Mouse (Mus musculus) liver, embryonic 14.5 days (tissue): ENCODE data around the gene Scyl1. TPM values are rescaled to one million over a fixed set of nuclear protein-coding genes. Genes with fewer than 3 reads are reported as not detected.

ENCODE experiments used
- ATAC-seq: fragments of 200-750 bp; cut with Nextera tagmentation; 2 replicates; pipeline ENCODE4 v1.8.0; 2017; ENCODE audit warnings: moderate number of reproducible peaks, mild to moderate bottlenecking, moderate library complexity; ENCODE audit not compliant: insufficient read depth
- DNase-seq, 3 experiments: peaks; one replicate each; pipeline ENCODE4 v3.0.0-alpha.2; 2012 to 2013; ENCODE audit warnings: low read depth in 3 of 3, low spot score in 3 of 3
- H3K27ac ChIP-seq: fragments of 300-500 bp; sonication (generic); 2 replicates; pipeline ENCODE4 v1.5.1; 2014; ENCODE audit warnings: moderate library complexity, mild to moderate bottlenecking, control low read depth, inconsistent platforms
- H3K27me3 ChIP-seq: fragments of 300-500 bp; sonication (generic); 2 replicates; pipeline ENCODE4 v1.6.1; 2014; ENCODE audit warnings: mild to moderate bottlenecking, low read length, moderate library complexity; ENCODE audit not compliant: control insufficient read depth, insufficient read depth
- H3K36me3 ChIP-seq: fragments of 300-500 bp; sonication (generic); replicated peaks from 2 replicates; pipeline ENCODE4 v1.6.1; 2014; ENCODE audit warnings: low read depth; ENCODE audit not compliant: control insufficient read depth, insufficient read depth
- H3K4me1 ChIP-seq, 2 experiments: fragments of 200-500 bp in 1 of 2; fragments of 300-500 bp in 1 of 2; sonication (generic) in 1 of 2; replicated peaks; 2 replicates each; pipeline ENCODE4 v1.6.1; 2012 to 2014; ENCODE audit warnings: antibody characterized with exemption in 1 of 2, inconsistent platforms in 1 of 2, low read length in 1 of 2; ENCODE audit not compliant: control insufficient read depth in 2 of 2, insufficient read depth in 2 of 2
- H3K4me2 ChIP-seq: fragments of 300-500 bp; sonication (generic); 2 replicates; pipeline ENCODE4 v1.6.1; 2014; ENCODE audit warnings: low read depth, mild to moderate bottlenecking, control low read depth, moderate library complexity
- H3K4me3 ChIP-seq, 2 experiments: fragments of 200-500 bp in 1 of 2; fragments of 300-500 bp in 1 of 2; sonication (generic) in 1 of 2; 2 replicates each; pipeline ENCODE4 v1.5.1; 2012 to 2014; ENCODE audit warnings: low read depth in 2 of 2, low read length in 2 of 2, mild to moderate bottlenecking in 2 of 2, control low read depth in 1 of 2, inconsistent platforms in 1 of 2, moderate library complexity in 1 of 2; ENCODE audit not compliant: insufficient read depth in 1 of 2
- H3K9ac ChIP-seq: fragments of 300-500 bp; sonication (generic); replicated peaks from 2 replicates; pipeline ENCODE4 v1.6.1; 2014; ENCODE audit warnings: mild to moderate bottlenecking, control low read depth, moderate library complexity
- H3K9me3 ChIP-seq: fragments of 300-500 bp; sonication (generic); 2 replicates; pipeline ENCODE4 v1.6.1; 2016; ENCODE audit warnings: low read length, mixed read lengths; ENCODE audit not compliant: control insufficient read depth
- CTCF ChIP-seq: IDR thresholded peaks from 2 replicates; pipeline ENCODE4 v1.5.1; 2016; ENCODE audit warnings: antibody characterized with exemption, low read depth, control low read depth
- EP300 ChIP-seq: IDR thresholded peaks from 2 replicates; pipeline ENCODE4 v1.6.1; 2016; ENCODE audit warnings: antibody characterized with exemption, low read depth
- WGBS: fragments of 180-500 bp; shearing (Covaris S2); extraction: QIAGEN DNeasy Blood & Tissue Kit; methylation state at CpG from one replicate; pipeline ENCODE4 v1.1.7; 2014; ENCODE audit not compliant: insufficient replicate concordance; 5-methylcytosine and 5-hydroxymethylcytosine counted together
- polyA plus RNA-seq, 2 experiments: library from polyadenylated mRNA; depleted of rRNA in 1 of 2; stranded (reverse) in 1 of 2; unstranded in 1 of 2; fragments of >200 nt; fragmentation: Nextera tagmentation in 1 of 2; extraction: Ambion mirVana in 1 of 2; gene quantifications; 2 replicates each; pipeline versions ENCODE4 v1.2.1 to v1.2.3; 2012 to 2014

Scyl1 gene
- polyA plus RNA-seq, 2 experiments, result 15.8 to 27.1 TPM

DNA sequence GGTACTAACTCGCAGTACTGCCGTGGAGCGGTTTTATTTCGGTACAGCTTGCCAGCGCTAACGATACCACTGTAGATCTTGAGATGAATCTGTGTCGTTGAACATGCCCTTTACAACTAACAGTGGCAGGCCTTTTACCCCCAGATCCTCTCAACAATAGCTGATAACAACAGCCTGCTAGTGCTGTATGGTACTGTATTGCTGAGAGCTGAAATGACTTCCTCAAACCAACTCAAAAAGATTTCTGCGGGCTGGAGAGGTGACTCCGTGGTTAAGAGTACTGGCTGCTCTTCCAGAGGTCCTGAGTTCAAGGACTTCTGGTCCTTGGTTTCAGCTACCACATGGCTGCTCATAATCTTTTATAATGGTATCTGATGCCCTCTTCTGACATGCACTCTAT is 36.9 kb downstream of the Scyl1 start:
- Histone ChIP-seq H3K27ac (no peak overlapping the region), H3K9me3 (no peaks in the 10 kb centered on the region), H3K27me3 (peaks cover 12% of the 10 kb centered on the region), H3K36me3 (no peaks in the 10 kb centered on the region; the same call in 1 of the 2 replicates), H3K4me1 (peaks cover 14 to 18% of the 10 kb centered on the region in 2 experiments), H3K4me3 (no peak overlapping the region), H3K9ac (no peak overlapping the region), H3K4me2 (no peak overlapping the region)
- DNase-seq (no peak), ATAC-seq (no peak)
- TF ChIP-seq CTCF (no peak), EP300 (no peak)
- WGBS, result 59% methylated on average over 9 of the region's 9 CpGs

GRCm38 (mm10) chr19:5731264-5731978 is 39.8 kb downstream of the Scyl1 start:
- no peak overlapping the region; the same call in 1 of the 2 replicates for H3K27ac ChIP-seq
- ATAC-seq, result peak; percentile 42
- peak overlapping the region; percentile 95 for H3K4me2 ChIP-seq
- H3K36me3 ChIP-seq, result no peaks in the 10 kb centered on the region; the same call in 1 of the 2 replicates
- peak overlapping the region; percentile 62 to 80 for H3K4me3 ChIP-seq
- H3K27me3 ChIP-seq, result peaks cover 6% of the 10 kb centered on the region
- peak; percentile 78 to 83 (median 82) for DNase-seq
- peak overlapping the region; percentile 50 for H3K9ac ChIP-seq
- WGBS, result 1% methylated on average over 47 of the region's 47 CpGs
- TF ChIP-seq CTCF (no peak), EP300 (peak; percentile 10; the same call in 1 of the 2 replicates)
- no peaks in the 10 kb centered on the region for H3K9me3 ChIP-seq
- peaks cover 26 to 32% of the 10 kb centered on the region in 2 experiments for H3K4me1 ChIP-seq

- WGBS, result 70% methylated on average over 29 of the region's 29 CpGs
- TF ChIP-seq CTCF, result no peak
- no peak for TF ChIP-seq EP300
- peaks cover 26 to 32% of the 10 kb centered on the region in 2 experiments for H3K4me1 ChIP-seq
- peak overlapping the region; percentile 62 to 80 for H3K4me3 ChIP-seq
- H3K36me3 ChIP-seq, result no peaks in the 10 kb centered on the region; the same call in 1 of the 2 replicates
- no peaks in the 10 kb centered on the region for H3K9me3 ChIP-seq
- H3K27ac ChIP-seq, result no peak overlapping the region; the same call in 1 of the 2 replicates
- ATAC-seq, result no peak
- peaks cover 6% of the 10 kb centered on the region for H3K27me3 ChIP-seq
- H3K9ac ChIP-seq, result peak overlapping the region; percentile 50
- DNase-seq, result no peak
- peak overlapping the region; percentile 95 for H3K4me2 ChIP-seq
Measured at GRCm38 (mm10) chr19:5730314-5731186, 40.7 kb downstream of the Scyl1 start.

GRCm38 (mm10) chr19:5729444-5729815 is 41.8 kb downstream of the Scyl1 start, which contains the start of gene Fam89b:
Gene Fam89b, minus strand, starts transcription at chr19:5729653.
- Histone ChIP-seq H3K4me1 (peaks cover 26 to 32% of the 10 kb centered on the region in 2 experiments), H3K9me3 (no peaks in the 10 kb centered on the region), H3K4me3 (peak within 1 kb of the TSS; percentile 74 to 96), H3K9ac (peak within 1 kb of the TSS; percentile 96), H3K36me3 (peaks cover 3% of the 10 kb centered on the region; the same call in 1 of the 2 replicates), H3K27ac (peak within 1 kb of the TSS; percentile 98), H3K4me2 (peak within 1 kb of the TSS; percentile 95), H3K27me3 (no peaks in the 10 kb centered on the region)
- peak; percentile 75 to 82 (median 77) for DNase-seq
- ATAC-seq, result peak; percentile 47
- no peak for TF ChIP-seq CTCF
- no peak for TF ChIP-seq EP300
- WGBS, result under 1% methylated on average over 37 of the region's 37 CpGs
